Mouse (Mus musculus) intestine, postnatal 0 days (tissue): ENCODE results near the gene Ccdc88c. TPM values are rescaled to one million over a fixed set of nuclear protein-coding genes. Genes with fewer than 3 reads are reported as not detected.

Experiments
- ATAC-seq: fragments of 200-750 bp; cut with Nextera tagmentation; 2 replicates; pipeline ENCODE4 v1.8.0; 2017; ENCODE audit warnings: mild to moderate bottlenecking, moderate TSS enrichment, moderate library complexity
- H3K27ac ChIP-seq: fragments of 300-500 bp; sonication (generic); 2 replicates; pipeline ENCODE4 v1.5.1; 2014; ENCODE audit warnings: mild to moderate bottlenecking, low read depth, low read length, moderate library complexity
- H3K27me3 ChIP-seq: fragments of 300-500 bp; sonication (generic); replicated peaks from 2 replicates; pipeline ENCODE4 v1.6.1; 2014; ENCODE audit warnings: low read length, mixed read lengths; ENCODE audit not compliant: control insufficient read depth, insufficient read depth
- H3K36me3 ChIP-seq: fragments of 300-500 bp; sonication (generic); 2 replicates; pipeline ENCODE4 v1.6.1; 2014; ENCODE audit warnings: mild to moderate bottlenecking, moderate library complexity; ENCODE audit not compliant: control insufficient read depth, insufficient read depth
- H3K4me1 ChIP-seq: fragments of 300-500 bp; sonication (generic); replicated peaks from 2 replicates; pipeline ENCODE4 v1.6.1; 2014; ENCODE audit warnings: antibody characterized with exemption, low read length, mixed read lengths; ENCODE audit not compliant: control insufficient read depth, insufficient read depth
- H3K4me2 ChIP-seq: fragments of 300-500 bp; sonication (generic); replicated peaks from 2 replicates; pipeline ENCODE4 v1.6.1; 2014; ENCODE audit warnings: low read depth, mild to moderate bottlenecking, moderate library complexity
- H3K4me3 ChIP-seq: fragments of 300-500 bp; sonication (generic); 2 replicates; pipeline ENCODE4 v1.5.1; 2014; ENCODE audit warnings: low read depth, low read length
- H3K9ac ChIP-seq: fragments of 300-500 bp; sonication (generic); 2 replicates; pipeline ENCODE4 v1.6.1; 2014; ENCODE audit warnings: mild to moderate bottlenecking, low read depth, low read length
- H3K9me3 ChIP-seq: fragments of 300-500 bp; sonication (generic); 2 replicates; pipeline ENCODE4 v1.6.1; 2016; ENCODE audit warnings: mixed run types; ENCODE audit not compliant: control insufficient read depth
- CTCF ChIP-seq: sonication (generic); IDR thresholded peaks from 2 replicates; pipeline ENCODE4 v1.5.1; 2016; ENCODE audit warnings: low read depth, mild to moderate bottlenecking, control low read depth, antibody characterized with exemption, moderate library complexity
- WGBS: fragments of 180-500 bp; shearing (Covaris S2); extraction: QIAGEN DNeasy Blood & Tissue Kit; methylation state at CpG from one replicate; pipeline ENCODE4 v1.1.7; 2014; 5-methylcytosine and 5-hydroxymethylcytosine counted together
- polyA plus RNA-seq: library from polyadenylated mRNA; unstranded; fragments of >200 nt; fragmentation: Nextera tagmentation; extraction: Ambion mirVana; gene quantifications from 2 replicates; pipeline ENCODE4 v1.2.1, GENCODE M21; 2015

Gene Ccdc88c
- polyA plus RNA-seq, 1 experiment from 2014 or later = 11.7 TPM

DNA sequence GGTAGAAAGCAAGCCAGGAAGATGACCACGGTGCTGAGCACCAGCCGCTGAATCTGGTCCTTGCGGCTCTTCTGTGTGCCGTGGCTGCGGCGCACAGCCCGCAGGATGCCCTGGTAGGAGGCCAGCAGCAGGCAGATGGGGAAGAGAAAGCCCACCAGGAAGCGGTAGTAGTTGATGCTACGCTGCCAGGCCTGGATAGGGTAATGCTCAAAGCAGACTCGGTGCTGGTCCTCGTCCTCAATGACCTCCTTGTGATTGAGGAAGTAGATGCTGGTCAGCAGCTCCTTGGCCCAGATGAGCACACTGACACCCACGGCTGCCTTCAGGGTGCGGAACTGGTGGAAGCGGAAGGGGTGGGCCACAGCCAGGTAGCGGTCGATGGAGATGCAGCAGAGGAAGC, 150.3 kb downstream of the Ccdc88c start:
- TF ChIP-seq CTCF = no peak
- Histone ChIP-seq H3K4me2 (no peak overlapping the region), H3K4me1 (no peaks in the 10 kb centered on the region), H3K27ac (no peak overlapping the region), H3K9me3 (no peaks in the 10 kb centered on the region), H3K4me3 (no peak overlapping the region), H3K9ac (no peak overlapping the region), H3K36me3 (no peaks in the 10 kb centered on the region), H3K27me3 (no peaks in the 10 kb centered on the region)
- ATAC-seq = no peak
- WGBS = 88% methylated on average over 16 of the region's 16 CpGs

GRCm38 (mm10) chr12:100877936-100878335, 150.9 kb downstream of the Ccdc88c start:
- no peaks in the 10 kb centered on the region for H3K4me1 ChIP-seq
- H3K36me3 ChIP-seq = no peaks in the 10 kb centered on the region
- WGBS = 76% methylated on average over 6 of the region's 6 CpGs
- ATAC-seq = no peak
- no peak overlapping the region for H3K27ac ChIP-seq
- H3K9ac ChIP-seq = no peak overlapping the region
- TF ChIP-seq CTCF = no peak
- H3K4me2 ChIP-seq = no peak overlapping the region
- H3K9me3 ChIP-seq = no peaks in the 10 kb centered on the region
- no peak overlapping the region for H3K4me3 ChIP-seq
- no peaks in the 10 kb centered on the region for H3K27me3 ChIP-seq

- Histone ChIP-seq H3K4me3 (no peak overlapping the region), H3K4me2 (no peak overlapping the region), H3K9me3 (no peaks in the 10 kb centered on the region), H3K36me3 (no peaks in the 10 kb centered on the region), H3K4me1 (no peaks in the 10 kb centered on the region), H3K27ac (no peak overlapping the region), H3K27me3 (no peaks in the 10 kb centered on the region), H3K9ac (no peak overlapping the region)
- TF ChIP-seq CTCF = no peak
- WGBS = 75% methylated on average over 4 of the region's 6 CpGs
- no peak for ATAC-seq
Observed at GRCm38 (mm10) chr12:100875960-100876359, 152.9 kb downstream of the Ccdc88c start.

DNA sequence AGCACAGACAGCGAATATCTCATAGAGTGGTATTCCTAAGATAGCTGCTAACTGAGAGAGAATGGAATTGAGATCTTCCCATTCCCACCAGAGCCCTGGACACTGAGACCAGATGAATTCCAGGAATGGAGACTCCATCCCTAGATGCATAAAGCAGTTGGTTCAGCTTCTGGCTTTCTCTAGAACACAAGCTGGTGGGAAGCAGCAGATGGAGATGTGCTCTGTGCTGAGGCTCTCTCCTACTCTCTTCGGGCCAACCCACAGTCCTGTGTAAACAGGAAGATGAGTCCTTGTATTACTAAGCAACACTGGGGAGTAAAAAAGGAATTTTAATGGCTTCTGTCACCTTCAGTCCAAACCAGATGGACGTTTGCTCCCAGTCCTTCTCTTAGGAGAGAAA, 153.3 kb downstream of the Ccdc88c start:
- Histone ChIP-seq H3K27me3 (no peaks in the 10 kb centered on the region), H3K9me3 (no peaks in the 10 kb centered on the region), H3K4me1 (no peaks in the 10 kb centered on the region), H3K9ac (no peak overlapping the region), H3K4me2 (no peak overlapping the region), H3K36me3 (no peaks in the 10 kb centered on the region), H3K4me3 (no peak overlapping the region), H3K27ac (no peak overlapping the region)
- no peak for ATAC-seq
- WGBS = 32% methylated on average over 3 of the region's 3 CpGs
- no peak for TF ChIP-seq CTCF

GRCm38 (mm10) chr12:100873612-100874011, 155.2 kb downstream of the Ccdc88c start:
- Histone ChIP-seq H3K27me3 (no peaks in the 10 kb centered on the region), H3K9me3 (no peaks in the 10 kb centered on the region), H3K9ac (no peak overlapping the region), H3K4me3 (no peak overlapping the region), H3K36me3 (no peaks in the 10 kb centered on the region), H3K4me1 (no peaks in the 10 kb centered on the region), H3K27ac (no peak overlapping the region), H3K4me2 (no peak overlapping the region)
- 75% methylated on average over 3 of the region's 3 CpGs for WGBS
- TF ChIP-seq CTCF = no peak
- ATAC-seq = no peak

GRCm38 (mm10) chr12:100871841-100872240, 157.0 kb downstream of the Ccdc88c start:
- 75% methylated on average over 2 of the region's 2 CpGs for WGBS
- Histone ChIP-seq H3K4me1 (no peaks in the 10 kb centered on the region), H3K27me3 (no peaks in the 10 kb centered on the region), H3K27ac (no peak overlapping the region), H3K4me2 (no peak overlapping the region), H3K36me3 (no peaks in the 10 kb centered on the region), H3K9ac (no peak overlapping the region), H3K9me3 (no peaks in the 10 kb centered on the region), H3K4me3 (no peak overlapping the region)
- TF ChIP-seq CTCF = no peak
- ATAC-seq = no peak

DNA sequence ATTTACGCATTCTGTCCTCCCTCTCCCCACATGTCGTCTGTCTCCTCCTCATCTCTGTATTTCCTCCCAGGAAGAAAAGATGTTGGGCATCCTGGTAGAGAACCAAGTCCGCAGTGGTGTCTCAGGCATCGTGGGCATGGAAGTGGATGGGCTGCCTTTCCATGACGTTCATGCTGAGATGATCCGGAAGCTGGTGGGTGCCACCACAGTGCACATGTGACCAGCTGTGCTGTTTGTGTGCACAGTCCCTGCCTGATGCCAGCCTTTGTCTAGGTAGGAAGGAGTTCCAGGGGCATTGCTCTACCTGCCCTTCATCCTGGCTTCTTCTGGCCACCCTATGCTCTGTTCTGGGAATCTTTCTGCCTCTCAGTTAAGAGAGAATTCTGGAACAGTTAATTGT, 157.6 kb downstream of the Ccdc88c start:
- WGBS = 91% methylated on average over 6 of the region's 6 CpGs
- H3K27me3 ChIP-seq = no peaks in the 10 kb centered on the region
- no peaks in the 10 kb centered on the region for H3K4me1 ChIP-seq
- ATAC-seq = no peak
- H3K36me3 ChIP-seq = no peaks in the 10 kb centered on the region
- no peak overlapping the region for H3K4me2 ChIP-seq
- no peak for TF ChIP-seq CTCF
- no peak overlapping the region for H3K4me3 ChIP-seq
- no peak overlapping the region for H3K9ac ChIP-seq
- H3K27ac ChIP-seq = no peak overlapping the region
- H3K9me3 ChIP-seq = no peaks in the 10 kb centered on the region
